Mouse (Mus musculus): ENCODE results near the gene Trpm1.

The Trpm1 gene

GRCm38 (mm10) chr7:64163890-64164289 lies 10.3 kb downstream of the Trpm1 start:
- no peak for DNase-seq (ENCODE audit: low spot score in 2 of 2)

DNA sequence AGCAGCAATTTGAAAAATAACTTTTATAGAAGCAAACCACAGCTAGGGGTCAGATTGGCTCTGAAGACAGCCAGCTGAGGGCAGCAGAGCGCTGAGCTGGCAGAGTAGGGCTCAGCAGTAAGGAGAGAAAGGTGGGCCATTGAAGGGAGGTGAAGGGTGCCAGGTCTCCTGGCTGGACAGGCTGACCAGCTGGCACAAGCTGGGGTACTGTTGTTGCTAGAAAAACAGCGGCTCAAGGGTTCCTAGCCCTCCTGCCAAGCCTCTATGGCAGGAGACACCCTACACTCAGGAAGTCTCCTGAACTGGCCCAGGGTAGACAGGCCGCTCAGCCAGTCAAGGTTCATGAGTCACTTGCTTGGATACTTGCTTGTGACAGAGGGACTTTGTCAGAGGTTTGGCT lies 11.4 kb downstream of the Trpm1 start:
- DNase-seq (ENCODE audit: low spot score in 2 of 2): peak in 1 of 2 experiments; percentile 61

DNA sequence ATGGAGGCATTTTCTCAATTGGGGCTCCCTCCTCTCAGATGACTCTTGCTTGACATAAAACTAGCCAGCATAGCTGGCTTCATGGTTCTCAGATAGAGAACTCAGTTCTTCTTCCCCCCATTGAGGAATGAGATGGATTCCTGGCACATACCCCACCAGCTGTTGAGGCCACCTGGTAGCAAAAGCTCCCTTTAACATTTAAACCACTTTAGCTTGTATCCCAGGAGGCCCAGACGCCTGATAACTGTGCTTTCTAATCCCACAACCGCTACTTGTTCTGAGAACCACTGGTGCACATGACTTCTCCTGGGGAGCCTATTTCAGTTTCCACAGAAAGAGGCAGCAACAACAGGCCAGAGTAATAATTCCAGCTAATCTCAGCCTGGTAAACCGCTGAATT lies 12.4 kb downstream of the Trpm1 start:
- no peak for DNase-seq (ENCODE audit: low spot score in 2 of 2)

- DNase-seq (ENCODE audit: low spot score in 2 of 2): no peak
Measured at GRCm38 (mm10) chr7:64166724-64167123, 13.1 kb downstream of the Trpm1 start.

DNA sequence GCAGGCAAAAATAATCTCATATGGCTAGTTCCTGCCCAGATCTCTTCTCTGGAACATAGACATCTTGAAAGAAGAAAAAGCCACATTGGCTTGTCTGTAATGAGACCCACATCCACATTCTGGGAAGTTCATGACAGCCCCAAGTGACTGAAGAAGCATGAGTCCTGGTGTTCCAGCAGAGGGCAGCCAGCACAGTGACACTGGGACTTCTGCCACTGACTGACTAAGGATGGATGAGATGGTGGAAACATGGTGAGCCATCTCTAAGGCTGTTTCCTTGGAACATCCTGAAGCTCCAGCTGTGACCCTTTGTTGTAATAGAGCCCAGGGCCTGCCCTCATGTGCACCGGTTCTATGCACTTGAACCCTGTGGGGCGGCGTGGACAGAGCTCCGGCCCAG lies 25.7 kb downstream of the Trpm1 start:
- DNase-seq (ENCODE audit: low spot score in 2 of 2): no peak

DNA sequence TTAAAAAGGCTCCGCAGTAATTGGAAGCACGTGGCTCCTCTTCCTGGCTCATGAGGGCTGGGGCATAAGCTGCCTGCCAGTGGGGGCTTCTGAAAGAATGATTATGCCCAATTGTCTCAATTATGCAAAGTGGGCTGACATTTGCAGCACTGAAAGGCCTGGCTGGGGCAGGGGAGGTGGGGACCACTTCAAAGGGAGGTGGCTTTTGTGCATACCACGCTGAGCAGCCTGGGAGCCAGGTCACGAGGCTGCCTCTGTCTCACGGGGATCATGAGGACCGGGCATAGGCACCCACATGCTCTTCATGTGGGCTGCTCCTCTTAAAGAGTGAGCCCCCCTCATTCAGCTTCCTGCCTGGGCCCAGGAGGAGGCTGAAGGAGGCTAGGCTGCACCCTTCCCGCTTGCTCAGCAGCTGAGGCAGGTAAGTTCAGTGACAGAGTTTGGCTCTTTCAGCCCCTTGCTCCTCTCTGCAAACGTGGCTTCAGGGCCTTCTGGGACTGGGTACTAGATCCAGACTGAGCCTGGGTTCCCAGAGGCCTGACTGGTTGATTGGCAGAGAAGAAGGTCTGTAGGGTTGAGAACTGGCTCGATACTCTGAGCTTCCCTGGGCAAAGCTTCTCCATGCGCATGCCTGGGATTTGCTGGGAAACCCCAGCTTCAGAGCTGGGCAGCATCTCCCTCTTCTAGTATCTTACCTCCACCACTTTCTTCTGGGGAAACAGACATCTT lies 31.7 kb downstream of the Trpm1 start:
- DNase-seq (ENCODE audit: low spot score in 2 of 2): no peak

DNA sequence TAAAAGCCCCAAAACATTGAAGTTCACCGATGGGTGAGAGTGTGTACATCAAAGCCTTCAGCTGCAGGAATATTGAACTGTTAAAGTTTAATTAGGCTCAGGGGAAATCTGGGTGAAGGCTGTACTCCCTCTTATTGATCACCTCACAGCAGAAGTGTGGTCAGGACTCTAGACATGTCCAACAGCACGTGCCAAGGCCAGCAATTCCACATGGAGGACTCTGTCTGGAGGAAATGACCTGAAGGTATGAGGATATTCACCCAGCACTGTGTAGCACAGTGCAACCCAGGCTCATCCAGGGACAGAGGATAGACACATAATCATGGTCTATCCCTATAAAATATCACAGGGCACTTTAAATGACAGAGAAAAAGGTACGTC lies 32.3 kb downstream of the Trpm1 start:
- no peak for DNase-seq (ENCODE audit: low spot score in 2 of 2)

DNA sequence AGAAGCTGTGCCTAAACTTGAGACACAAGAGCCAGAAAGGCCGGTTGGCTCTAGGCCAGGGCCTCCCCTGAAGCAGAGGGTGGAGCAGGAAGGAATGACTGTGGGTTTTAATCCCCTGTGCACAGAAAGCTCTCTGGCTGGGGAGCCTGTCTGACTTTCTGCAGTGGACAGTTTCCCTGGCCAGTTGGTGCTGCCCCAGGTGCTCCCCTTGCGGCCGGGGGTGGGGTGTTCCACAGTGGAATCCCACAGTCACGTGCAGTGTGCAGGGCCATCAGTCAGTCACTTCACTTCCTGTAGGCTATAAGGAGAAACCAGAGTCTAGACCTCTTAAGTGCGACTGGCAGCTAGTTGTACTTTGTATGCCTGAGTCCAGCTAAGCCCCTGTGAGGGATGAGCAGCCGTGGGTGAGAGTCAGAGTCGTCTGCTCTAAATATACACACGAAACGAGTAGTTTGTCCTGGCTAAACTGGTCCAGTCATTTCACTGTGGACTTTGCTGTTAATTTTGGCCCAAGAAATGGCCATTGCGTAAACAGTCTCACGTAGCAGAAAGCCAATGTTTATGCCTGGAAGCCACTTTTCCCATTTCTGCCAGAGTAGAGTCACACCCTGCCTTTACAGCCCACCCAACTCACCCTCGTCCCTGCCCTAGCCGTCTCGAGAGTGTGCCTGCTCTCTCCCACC lies 38.8 kb downstream of the Trpm1 start:
- DNase-seq (ENCODE audit: low spot score in 2 of 2): no peak

DNA sequence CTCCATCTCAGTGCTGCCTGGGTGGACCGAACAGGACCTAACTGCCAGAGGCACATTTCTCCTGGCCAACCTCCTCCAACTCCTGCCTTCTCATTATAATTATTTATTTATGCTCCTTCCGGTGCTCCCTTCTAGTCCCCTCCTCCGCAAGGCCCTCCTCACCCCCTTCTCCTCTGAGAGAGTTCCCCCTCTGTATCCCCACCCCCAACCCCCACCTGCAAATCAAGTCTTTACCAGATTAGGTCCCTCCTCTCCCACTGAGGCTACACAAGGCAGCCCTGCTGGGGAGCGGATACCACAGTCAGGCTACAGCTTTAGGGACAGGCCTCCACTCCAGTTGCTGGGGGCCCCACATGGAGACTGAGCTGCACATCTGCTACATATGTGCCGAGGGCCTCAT lies 39.8 kb downstream of the Trpm1 start:
- DNase-seq (ENCODE audit: low spot score in 2 of 2): no peak

- DNase-seq (ENCODE audit: low spot score in 2 of 2): no peak
Measured at GRCm38 (mm10) chr7:64196114-64196513, 42.5 kb downstream of the Trpm1 start.

DNA sequence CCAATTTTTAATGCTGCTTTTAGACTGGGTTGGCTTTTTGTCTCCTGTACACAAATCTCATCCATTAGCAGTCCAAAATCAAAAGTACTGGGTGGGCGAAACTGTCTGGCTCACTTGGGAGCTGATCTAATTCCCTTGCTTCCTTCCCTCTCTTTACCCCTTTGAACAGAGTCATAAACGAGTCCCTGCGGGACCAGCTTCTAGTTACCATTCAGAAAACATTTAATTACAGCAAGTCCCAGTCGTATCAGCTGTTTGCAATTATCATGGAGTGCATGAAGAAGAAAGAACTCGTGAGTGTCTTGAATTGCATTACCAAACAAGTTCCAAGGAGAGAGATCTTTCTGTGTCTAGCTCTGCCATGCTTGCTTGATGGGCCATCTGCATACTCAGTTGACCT lies 55.1 kb downstream of the Trpm1 start:
- DNase-seq (ENCODE audit: low spot score in 2 of 2): no peak

- DNase-seq (ENCODE audit: low spot score in 2 of 2): no peak
Measured at GRCm38 (mm10) chr7:64212870-64213269, 59.2 kb downstream of the Trpm1 start.

- DNase-seq (ENCODE audit: low spot score in 2 of 2): no peak
Measured at GRCm38 (mm10) chr7:64214066-64214465, 60.4 kb downstream of the Trpm1 start.

DNA sequence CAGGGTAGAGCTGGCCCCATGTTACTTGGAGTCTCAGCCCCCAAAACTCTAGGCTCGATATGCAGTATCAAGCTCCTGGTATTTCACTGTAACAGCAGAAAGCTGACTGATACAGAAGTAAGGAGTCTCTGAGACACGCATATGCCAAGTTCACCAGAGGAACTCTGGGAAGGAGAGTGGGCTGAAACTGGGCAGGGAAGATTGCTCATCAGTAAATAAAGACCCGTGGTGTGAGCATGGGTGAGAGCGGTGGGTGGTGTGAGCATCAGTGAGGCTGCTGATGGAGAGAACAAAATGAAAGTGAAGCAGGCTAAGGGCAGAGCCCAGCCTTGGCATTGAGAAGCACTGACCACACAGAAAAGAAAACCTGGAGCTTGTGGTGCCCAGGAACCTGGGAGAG lies 62.0 kb downstream of the Trpm1 start:
- DNase-seq (ENCODE audit: low spot score in 2 of 2): peak; percentile 42 to 45

GRCm38 (mm10) chr7:64217428-64217827 lies 63.8 kb downstream of the Trpm1 start:
- DNase-seq (ENCODE audit: low spot score in 2 of 2): no peak

- no peak for DNase-seq (ENCODE audit: low spot score in 2 of 2)
Measured at GRCm38 (mm10) chr7:64219765-64220164, 66.1 kb downstream of the Trpm1 start.

DNA sequence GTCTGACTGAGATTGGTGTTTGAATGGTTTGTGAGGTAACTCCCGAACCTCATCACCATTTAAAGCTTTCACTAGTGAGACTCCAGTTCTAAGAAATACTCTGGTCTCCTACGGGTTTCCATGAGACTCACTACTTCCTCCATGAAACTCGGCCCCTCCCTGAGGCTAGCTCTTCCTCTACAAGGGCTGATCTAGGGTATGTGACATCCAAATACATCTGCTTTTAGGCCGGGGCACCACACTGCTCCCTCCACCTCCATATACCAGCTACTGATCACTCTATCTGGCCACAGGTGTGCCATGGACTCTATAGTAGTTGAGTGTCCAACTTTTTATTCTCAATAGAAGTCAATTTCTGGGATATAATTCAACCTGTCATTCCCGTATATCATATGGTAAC lies 69.6 kb downstream of the Trpm1 start:
- no peak for DNase-seq (ENCODE audit: low spot score in 2 of 2)

DNA sequence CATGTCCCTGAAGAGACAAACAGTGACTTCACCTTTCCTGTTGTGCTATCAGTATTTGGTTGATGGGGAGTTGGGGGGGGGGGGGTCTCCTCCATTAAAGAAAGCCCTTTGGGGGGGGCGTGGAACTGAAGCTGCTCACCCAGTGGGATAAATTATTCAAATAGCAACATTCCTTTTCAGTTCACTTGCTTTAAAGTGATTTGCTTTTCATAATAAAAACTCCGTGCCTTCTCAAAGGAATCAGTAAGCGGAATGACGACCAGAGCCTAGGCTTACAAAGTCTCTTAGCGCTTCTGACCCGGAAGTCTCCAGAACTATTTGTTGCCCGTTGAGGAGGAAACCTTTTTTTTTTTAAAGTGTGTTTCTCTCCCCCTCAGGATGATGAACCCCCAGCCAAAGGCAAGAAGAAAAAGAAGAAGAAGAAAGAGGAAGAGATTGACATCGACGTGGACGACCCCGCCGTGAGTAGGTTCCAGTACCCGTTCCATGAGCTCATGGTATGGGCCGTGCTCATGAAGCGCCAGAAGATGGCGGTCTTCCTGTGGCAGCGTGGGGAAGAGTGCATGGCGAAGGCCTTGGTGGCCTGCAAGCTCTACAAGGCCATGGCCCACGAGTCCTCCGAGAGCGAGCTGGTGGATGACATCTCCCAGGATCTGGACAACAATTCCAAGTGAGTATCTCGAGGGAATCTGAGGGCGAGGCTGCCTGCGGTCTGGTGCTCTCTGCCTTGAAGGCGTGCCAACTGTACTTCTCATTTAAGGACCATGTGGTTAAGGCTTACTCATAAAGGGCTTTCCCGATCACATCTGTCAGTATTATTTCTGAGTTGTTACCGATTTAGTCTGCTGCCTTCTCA lies 72.9 kb downstream of the Trpm1 start:
- no peak for DNase-seq (ENCODE audit: low spot score in 2 of 2)

- no peak for DNase-seq (ENCODE audit: low spot score in 2 of 2)
Measured at GRCm38 (mm10) chr7:64227586-64227985, 74.0 kb downstream of the Trpm1 start.

DNA sequence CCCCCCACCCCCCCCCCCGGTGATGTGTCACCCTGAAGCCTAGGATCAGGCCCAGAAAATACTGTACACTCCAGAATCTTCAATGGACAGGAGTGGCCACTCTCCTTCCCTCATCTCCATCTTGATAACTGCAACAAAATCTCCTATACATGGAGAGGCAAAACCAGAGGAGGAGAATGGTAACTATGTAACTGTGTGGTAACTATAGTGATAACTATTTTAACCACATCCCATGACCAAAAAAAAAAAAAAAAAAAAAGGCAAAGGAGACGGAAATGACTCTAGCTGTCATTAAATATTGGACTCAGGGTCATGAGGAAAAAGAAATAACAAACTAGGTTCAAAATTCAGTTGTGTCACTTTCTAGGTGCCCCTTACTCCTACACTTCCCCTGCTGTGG lies 74.7 kb downstream of the Trpm1 start:
- DNase-seq (ENCODE audit: low spot score in 2 of 2): no peak

DNA sequence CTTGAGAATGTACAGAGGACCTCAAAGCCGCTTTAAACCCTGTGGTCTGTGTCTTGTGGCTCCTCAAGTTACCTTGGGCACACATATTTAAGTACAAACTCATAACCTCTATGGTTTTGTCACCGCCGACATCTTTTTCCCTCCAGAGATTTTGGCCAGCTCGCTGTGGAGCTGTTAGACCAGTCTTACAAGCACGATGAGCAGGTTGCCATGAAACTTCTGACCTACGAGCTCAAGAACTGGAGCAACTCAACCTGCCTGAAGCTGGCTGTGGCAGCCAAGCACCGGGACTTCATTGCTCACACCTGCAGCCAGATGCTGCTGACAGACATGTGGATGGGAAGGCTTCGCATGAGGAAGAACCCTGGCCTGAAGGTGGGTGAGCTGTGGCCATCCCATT lies 76.3 kb downstream of the Trpm1 start:
- DNase-seq (ENCODE audit: low spot score in 2 of 2): no peak

GRCm38 (mm10) chr7:64231001-64231400 lies 77.4 kb downstream of the Trpm1 start:
- no peak for DNase-seq (ENCODE audit: low spot score in 2 of 2)

GRCm38 (mm10) chr7:64231996-64232395 lies 78.4 kb downstream of the Trpm1 start:
- DNase-seq (ENCODE audit: low spot score in 2 of 2): no peak

Data from frontal cortex, postnatal 36 days (tissue).